Comparison of ENCODE assay signal across 8 mouse cellular contexts in the genomic region with DNA sequence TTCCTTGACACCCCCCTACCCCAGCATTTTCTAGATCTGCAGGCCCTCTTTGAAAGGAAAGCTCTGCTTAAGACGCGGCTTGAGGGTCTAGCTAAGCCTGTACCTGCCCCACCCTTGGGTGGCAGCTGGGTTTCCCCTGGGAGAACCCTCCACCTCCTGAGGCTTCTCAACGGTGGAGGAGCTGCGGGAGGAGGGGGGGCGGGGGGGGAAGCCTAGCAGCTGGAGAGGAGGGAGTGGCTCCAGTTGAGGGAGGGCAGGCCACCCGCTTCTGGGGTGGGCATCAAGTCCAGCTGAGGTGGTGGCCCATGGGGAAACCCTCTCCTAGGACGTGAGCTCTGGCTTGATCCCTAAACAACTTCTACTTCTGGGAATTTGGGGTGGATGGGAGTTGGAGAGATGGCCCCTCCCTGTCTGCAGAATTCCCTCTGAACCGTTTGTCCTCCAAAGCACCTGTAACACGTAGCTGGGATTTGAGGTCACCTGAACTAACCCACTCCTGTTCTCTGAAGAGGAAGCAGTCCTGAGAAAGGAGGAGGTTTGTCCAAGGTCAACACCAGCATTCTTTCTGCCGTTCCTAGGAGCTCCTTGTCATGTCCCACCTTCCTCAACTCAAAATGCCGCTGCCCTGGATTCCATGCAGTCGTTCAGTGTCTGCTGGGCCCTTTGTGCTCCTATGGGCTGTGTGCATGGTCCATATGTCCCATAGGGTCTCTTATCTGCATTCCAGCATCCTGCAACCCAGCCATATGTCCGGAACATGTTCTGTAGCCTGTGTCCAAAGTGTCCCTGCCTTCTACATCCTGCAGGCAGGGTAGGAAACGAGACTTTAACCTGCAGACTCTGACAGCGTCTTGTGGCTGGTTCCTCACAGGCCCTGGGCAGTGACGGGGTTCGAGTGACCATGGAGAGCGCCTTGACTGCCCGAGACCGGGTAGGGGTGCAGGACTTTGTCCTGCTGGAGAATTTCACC. TPM values are rescaled to one million over a fixed set of nuclear protein-coding genes. Genes with fewer than 3 reads are reported as not detected.
DNase-seq lines count a peak whose midpoint lies in the region; ATAC-seq and TF ChIP-seq lines count a peak whose summit lies in the region.

No protein-coding gene starts in this region.

- WGBS in cerebellum, adult 2 months = 68% methylated on average over 20 of the region's 20 CpGs
- WGBS in hindbrain, embryonic 12.5 days = 61% methylated on average over 19 of the region's 20 CpGs
- 37% methylated on average over 20 of the region's 20 CpGs for WGBS in lung, adult 2 months
- 54% methylated on average over 20 of the region's 20 CpGs for WGBS in stomach, embryonic 14.5 days

- peak overlapping the region; percentile 99 for H3K4me2 ChIP-seq in hindbrain, embryonic 12.5 days (replicated peaks)
- peak overlapping the region; percentile 76 for H3K4me2 ChIP-seq in stomach, embryonic 14.5 days (replicated peaks; ENCODE audit: low read depth, low read length)

- H3K4me1 ChIP-seq in cerebellum, adult 2 months (ENCODE audit: control insufficient read depth, insufficient read depth, low read length) = peaks cover 22% of the 10 kb centered on the region
- H3K4me1 ChIP-seq in hindbrain, embryonic 12.5 days = peaks cover 32% of the 10 kb centered on the region
- H3K4me1 ChIP-seq in lung, adult 2 months (ENCODE audit: control insufficient read depth, insufficient read depth, low read length) = peaks cover 32% of the 10 kb centered on the region
- peaks cover 31% of the 10 kb centered on the region for H3K4me1 ChIP-seq in stomach, embryonic 14.5 days (ENCODE audit: control insufficient read depth, insufficient read depth, low read length)

- no peak overlapping the region for H3K9ac ChIP-seq in hindbrain, embryonic 12.5 days
- peak overlapping the region; percentile 62; the same call in 1 of the 2 replicates for H3K9ac ChIP-seq in stomach, embryonic 14.5 days (replicated peaks; ENCODE audit: low read depth, low read length)

- no peak for ATAC-seq in hindbrain, embryonic 12.5 days (ENCODE audit: low FRiP score)
- no peak for ATAC-seq in stomach, embryonic 14.5 days (ENCODE audit: insufficient number of reproducible peaks, insufficient read depth, low FRiP score, low read depth)

- peak overlapping the region; percentile 90 for H3K4me3 ChIP-seq in cerebellum, adult 2 months (replicated peaks; ENCODE audit: insufficient read depth, low read depth, low read length)
- peak overlapping the region; percentile 65 for H3K4me3 ChIP-seq in hindbrain, embryonic 12.5 days
- H3K4me3 ChIP-seq in lung, adult 2 months (replicated peaks; ENCODE audit: extremely low read depth, low read depth, low read length) = peak overlapping the region; percentile 93
- H3K4me3 ChIP-seq in stomach, embryonic 14.5 days (ENCODE audit: low read depth, low read length) = peak overlapping the region; percentile 75

- no peaks in the 10 kb centered on the region for H3K9me3 ChIP-seq in hindbrain, embryonic 12.5 days (replicated peaks)
- H3K9me3 ChIP-seq in stomach, embryonic 14.5 days (ENCODE audit: control insufficient read depth, low read depth, low read length) = no peaks in the 10 kb centered on the region

- no peaks in the 10 kb centered on the region for H3K27me3 ChIP-seq in cerebellum, adult 2 months (ENCODE audit: control insufficient read depth, insufficient read depth, low read length)
- peaks cover 43% of the 10 kb centered on the region for H3K27me3 ChIP-seq in hindbrain, embryonic 12.5 days
- H3K27me3 ChIP-seq in stomach, embryonic 14.5 days (ENCODE audit: control insufficient read depth, insufficient read depth, low read length) = no peaks in the 10 kb centered on the region

- TF ChIP-seq CTCF in cerebellum, adult 2 months (IDR thresholded peaks at IDR 0.05; ENCODE audit: borderline replicate concordance, insufficient read depth, low read depth, low read length) = no peak
- no peak for TF ChIP-seq CTCF in lung, adult 2 months (IDR thresholded peaks at IDR 0.05; ENCODE audit: insufficient read depth, low read length)

- H3K27ac ChIP-seq in cerebellum, adult 2 months (ENCODE audit: insufficient read depth, low read length) = no peak overlapping the region
- no peak overlapping the region for H3K27ac ChIP-seq in hindbrain, embryonic 12.5 days
- H3K27ac ChIP-seq in stomach, embryonic 14.5 days (ENCODE audit: low read length) = no peak overlapping the region; the same call in 1 of the 2 replicates

- H3K36me3 ChIP-seq in hindbrain, embryonic 12.5 days = peaks cover 12% of the 10 kb centered on the region
- H3K36me3 ChIP-seq in stomach, embryonic 14.5 days (ENCODE audit: control insufficient read depth, insufficient read depth, low read length) = peaks cover 22% of the 10 kb centered on the region

- TF ChIP-seq POLR2A in cerebellum, adult 2 months (IDR thresholded peaks at IDR 0.05; ENCODE audit: borderline replicate concordance, insufficient read depth, low read length) = no peak
- TF ChIP-seq POLR2A in lung, adult 2 months (IDR thresholded peaks at IDR 0.05; ENCODE audit: borderline replicate concordance, extremely low read depth, low read depth, low read length) = peak; percentile 47; the same call in 1 of the 2 replicates

- no peak for DNase-seq in cerebellum, adult 2 months
- no peak for DNase-seq in cerebellum, adult 11 months
- DNase-seq in R1 (ENCODE audit: low read depth, low spot score) = peak; percentile 65
- peak; percentile 51 for DNase-seq in lung, adult 2 months
- DNase-seq in cerebellum, adult 8-10 months = no peak
- DNase-seq in adrenal gland, postnatal 10 days = no peak

RNA-seq across cellular contexts. Expression of gene Myo1c, which starts 6.6 kb away (rescaled TPM):
- 26.9 and 28.5 TPM in 2 replicates for polyA plus RNA-seq in cerebellum, adult 2 months (2012; rRNA removed)
- 18.7 and 19.3 TPM in 2 replicates for polyA plus RNA-seq in hindbrain, embryonic 12.5 days (2016; fragmentation: Nextera tagmentation; extraction: Ambion mirVana)
- polyA plus RNA-seq in lung, adult 2 months (2012; rRNA removed) = 216 and 256 TPM in 2 replicates
- polyA plus RNA-seq in stomach, embryonic 14.5 days (2014; fragmentation: Nextera tagmentation; extraction: Ambion mirVana) = 31.2 and 34.3 TPM in 2 replicates
- total RNA-seq in adrenal gland, postnatal 10 days (2021) = 100 to 1,000 TPM; 128 to 132 TPM

RNA-seq across cellular contexts. Expression of gene Crk, which starts 22.2 kb away (rescaled TPM):
- 80.6 and 83.1 TPM in 2 replicates for polyA plus RNA-seq in cerebellum, adult 2 months (2012; rRNA removed)
- 136 and 138 TPM in 2 replicates for polyA plus RNA-seq in hindbrain, embryonic 12.5 days (2016; fragmentation: Nextera tagmentation; extraction: Ambion mirVana)
- 49.5 and 140 TPM in 2 replicates for polyA plus RNA-seq in lung, adult 2 months (2012; rRNA removed)
- 101 and 104 TPM in 2 replicates for polyA plus RNA-seq in stomach, embryonic 14.5 days (2014; fragmentation: Nextera tagmentation; extraction: Ambion mirVana)
- total RNA-seq in adrenal gland, postnatal 10 days (2021) = 10 to 100 TPM; 93.2 to 96.5 TPM

RNA-seq across cellular contexts. Expression of gene Inpp5k, which starts 26.1 kb away (rescaled TPM):
- 81.3 and 87.4 TPM in 2 replicates for polyA plus RNA-seq in cerebellum, adult 2 months (2012; rRNA removed)
- polyA plus RNA-seq in hindbrain, embryonic 12.5 days (2016; fragmentation: Nextera tagmentation; extraction: Ambion mirVana) = 28.7 and 30.3 TPM in 2 replicates
- polyA plus RNA-seq in lung, adult 2 months (2012; rRNA removed) = 96.6 and 130 TPM in 2 replicates
- 25.9 and 27.7 TPM in 2 replicates for polyA plus RNA-seq in stomach, embryonic 14.5 days (2014; fragmentation: Nextera tagmentation; extraction: Ambion mirVana)
- 10 to 100 TPM; 30.7 to 43.0 TPM for total RNA-seq in adrenal gland, postnatal 10 days (2021)

Comparison
In these comparisons a context has a peak if more than half of its experiments do, and no peak if none do; other contexts are left out.
1. DNase-seq: peak in R1 (single experiment) and lung, adult 2 months (single experiment); none in cerebellum, adult 2 months (0 of 2), cerebellum, adult 11 months (single experiment), cerebellum, adult 8-10 months (single experiment) and adrenal gland, postnatal 10 days (single experiment).
2. Peak in every context shown above with its lines, with median percentiles within 50 percentile points of each other: H3K4me3 ChIP-seq.